Mouse (Mus musculus) heart, postnatal 36 days (tissue): ENCODE data around the gene Pex11b. TPM values are rescaled to one million over a fixed set of nuclear protein-coding genes. Genes with fewer than 3 reads are reported as not detected.
"Not testable (repeated sequence)": the region's sequence is repeated elsewhere in the genome, so short reads cannot be mapped to it uniquely, and the experiment has no call there.

Experiments used
- DNase-seq, 2 experiments: peaks; one replicate each; pipeline ENCODE4 v3.0.0; 2021 to 2022
- intact Hi-C: fragments of 180-260 bp; cut with DNase I; formaldehyde crosslinking; loops from one replicate; pipeline ENCODE4 v1.15.1; 2025
- total RNA-seq, 2 experiments: library from RNA; stranded (reverse); gene quantifications; 2 replicates each; pipeline ENCODE4 v1.2.3; 2021

Pex11b gene
- total RNA-seq, result 10 to 100 TPM; 33.5 to 36.8 TPM

GRCm38 (mm10) chr3:96634928-96635879, at the start of gene Pex11b, which contains the start of gene Gm42957:
TSS of gene Pex11b (plus strand) at chr3:96635376.
TSS of gene Gm42957 (plus strand) at chr3:96635474.
- intact Hi-C loops, result loop anchor here (2.0 kb wide), 1 partner anchor 34 kb away; the partner anchor contains the start of gene Lix1l
- peak; percentile 92 for DNase-seq

GRCm38 (mm10) chr3:96590657-96591056, 44.5 kb upstream of the Pex11b start:
- no peak for DNase-seq
- intact Hi-C loops, result no loop called here

- intact Hi-C loops, result no loop called here
- DNase-seq, result peak in 1 of 2 experiments; percentile 49
These were observed 41.8 kb upstream of the Pex11b start for GRCm38 (mm10) chr3:96593374-96593773.

- peak; percentile 93 to 96 for DNase-seq
- intact Hi-C loops, result no loop called here
These were observed 41.2 kb upstream of the Pex11b start, which contains the start of gene Polr3gl for GRCm38 (mm10) chr3:96593790-96594560. TSS of gene Polr3gl (minus strand) at chr3:96594181.

GRCm38 (mm10) chr3:96594851-96595250, 40.3 kb upstream of the Pex11b start:
- intact Hi-C loops, result no loop called here
- no peak for DNase-seq

- intact Hi-C loops, result no loop called here
- DNase-seq, result no peak
These were observed 39.5 kb upstream of the Pex11b start for GRCm38 (mm10) chr3:96595661-96596060.

- intact Hi-C loops, result no loop called here
- DNase-seq, result peak; percentile 57 to 66
These were observed 38.9 kb upstream of the Pex11b start, which contains the start of gene Ankrd34a for GRCm38 (mm10) chr3:96596228-96596707. TSS of gene Ankrd34a (plus strand) at chr3:96596636.

GRCm38 (mm10) chr3:96596855-96597254, 38.3 kb upstream of the Pex11b start:
- DNase-seq, result no peak
- intact Hi-C loops, result no loop called here

GRCm38 (mm10) chr3:96597435-96597891, 37.7 kb upstream of the Pex11b start:
- intact Hi-C loops, result no loop called here
- DNase-seq, result peak; percentile 28 to 45

- peak; percentile 80 to 82 for DNase-seq
- intact Hi-C loops, result no loop called here
These were observed 36.8 kb upstream of the Pex11b start for GRCm38 (mm10) chr3:96598156-96599068.

GRCm38 (mm10) chr3:96599069-96599393, 36.1 kb upstream of the Pex11b start:
- intact Hi-C loops, result no loop called here
- no peak for DNase-seq

- intact Hi-C loops, result no loop called here
- DNase-seq, result no peak
These were observed 35.8 kb upstream of the Pex11b start for GRCm38 (mm10) chr3:96599411-96599810.

- intact Hi-C loops, result loop anchor here (2.0 kb wide), 1 partner anchor 34 kb away; the partner anchor contains the start of genes Gm42957 and Pex11b
- DNase-seq, result peak; percentile 90 to 94
These were observed 34.4 kb upstream of the Pex11b start, which contains the start of gene Lix1l for GRCm38 (mm10) chr3:96600639-96601250. TSS of gene Lix1l (plus strand) at chr3:96601149.

GRCm38 (mm10) chr3:96601251-96601787, 33.9 kb upstream of the Pex11b start:
- DNase-seq, result peak; percentile 79 to 86
- intact Hi-C loops, result loop anchor here (2.0 kb wide), 1 partner anchor 33 kb away; the partner anchor contains the start of genes Gm42957 and Pex11b

- peak; percentile 43 to 49 for DNase-seq
- intact Hi-C loops, result loop anchor here (2.0 kb wide), 1 partner anchor 33 kb away; the partner anchor contains the start of genes Gm42957 and Pex11b
These were observed 33.1 kb upstream of the Pex11b start for GRCm38 (mm10) chr3:96601941-96602703.

- no peak for DNase-seq
- intact Hi-C loops, result no loop called here
These were observed 32.5 kb upstream of the Pex11b start for GRCm38 (mm10) chr3:96602704-96603084.

GRCm38 (mm10) chr3:96603311-96603710, 31.9 kb upstream of the Pex11b start:
- DNase-seq, result no peak
- intact Hi-C loops, result no loop called here

- DNase-seq, intact Hi-C loops: not testable (repeated sequence)
These were observed 29.2 kb upstream of the Pex11b start for GRCm38 (mm10) chr3:96606007-96606406.
